Mouse (Mus musculus): Measurements from ENCODE around the gene Tead1.

GRCm38 (mm10) chr7:112830946-112831345 lies 151.8 kb downstream of the Tead1 start:
- TF ChIP-seq CTCF (IDR thresholded peaks at IDR 0.05; ENCODE audit: low read depth, low read length) = no peak
- no peak for TF ChIP-seq POLR2A (IDR thresholded peaks at IDR 0.05; ENCODE audit: insufficient read depth, low read length)
- TF ChIP-seq EP300 (IDR thresholded peaks at IDR 0.05; ENCODE audit: insufficient read depth, low read depth, low read length) = no peak
